Mouse (Mus musculus) kidney, postnatal 0 days (tissue): ENCODE data around the gene Gm28372. TPM values are rescaled to one million over a fixed set of nuclear protein-coding genes. Genes with fewer than 3 reads are reported as not detected.

ENCODE experiments used
- ATAC-seq: fragments of 200-750 bp; cut with Nextera tagmentation; replicated peaks from 2 replicates; pipeline ENCODE4 v1.8.0; 2017; ENCODE audit warnings: low read depth, moderate number of reproducible peaks, moderate TSS enrichment, moderate library complexity; ENCODE audit not compliant: low FRiP score
- DNase-seq: peaks from one replicate; pipeline ENCODE4 v3.0.0-alpha.2; 2016; ENCODE audit warnings: low spot score
- H3K27ac ChIP-seq: fragments of 300-500 bp; sonication (generic); 2 replicates; pipeline ENCODE4 v1.5.1; 2014; ENCODE audit warnings: mild to moderate bottlenecking
- H3K27me3 ChIP-seq: fragments of 300-500 bp; sonication (generic); 2 replicates; pipeline ENCODE4 v1.6.1; 2014; ENCODE audit warnings: low read length, mixed read lengths; ENCODE audit not compliant: insufficient read depth
- H3K36me3 ChIP-seq: fragments of 300-500 bp; sonication (generic); 2 replicates; pipeline ENCODE4 v1.6.1; 2014; ENCODE audit warnings: low read length, mixed read lengths; ENCODE audit not compliant: insufficient read depth
- H3K4me1 ChIP-seq: fragments of 300-500 bp; sonication (generic); replicated peaks from 2 replicates; pipeline ENCODE4 v1.6.1; 2014; ENCODE audit warnings: antibody characterized with exemption, low read length, mixed read lengths; ENCODE audit not compliant: insufficient read depth
- H3K4me2 ChIP-seq: fragments of 300-500 bp; sonication (generic); 2 replicates; pipeline ENCODE4 v1.6.1; 2014; ENCODE audit warnings: mild to moderate bottlenecking, low read length, moderate library complexity, mixed read lengths
- H3K4me3 ChIP-seq: fragments of 300-500 bp; sonication (generic); replicated peaks from 2 replicates; pipeline ENCODE4 v1.5.1; 2014; ENCODE audit warnings: low read depth, low read length
- H3K9ac ChIP-seq: fragments of 300-500 bp; sonication (generic); 2 replicates; pipeline ENCODE4 v1.6.1; 2014; ENCODE audit warnings: low read depth, low read length
- H3K9me3 ChIP-seq: fragments of 300-500 bp; sonication (generic); replicated peaks from 2 replicates; pipeline ENCODE4 v1.6.1; 2016; ENCODE audit warnings: low read length, inconsistent platforms, mixed read lengths
- CTCF ChIP-seq: IDR thresholded peaks from 2 replicates; pipeline ENCODE4 v1.5.1; 2016; ENCODE audit warnings: antibody characterized with exemption, low read depth, mild to moderate bottlenecking, moderate library complexity
- WGBS: fragments of 180-500 bp; shearing (Covaris S2); extraction: QIAGEN DNeasy Blood & Tissue Kit; methylation state at CpG from one replicate; pipeline ENCODE4 v1.1.7; 2014; 5-methylcytosine and 5-hydroxymethylcytosine counted together
- polyA plus RNA-seq: library from polyadenylated mRNA; unstranded; fragments of >200 nt; fragmentation: Nextera tagmentation; extraction: Ambion mirVana; gene quantifications from 2 replicates; pipeline ENCODE4 v1.2.1, GENCODE M21; 2015

Gene Gm28372
- polyA plus RNA-seq, 1 experiment from 2014 or later, result not detected

GRCm38 (mm10) chr2:130395696-130396095, 9.3 kb upstream of the Gm28372 start:
- H3K4me2 ChIP-seq, result no peak overlapping the region
- 90% methylated on average over 11 of the region's 11 CpGs for WGBS

GRCm38 (mm10) chr2:130397186-130397985, 7.7 kb upstream of the Gm28372 start, which contains the start of gene Cpxm1:
Cpxm1 (minus strand) TSS chr2:130397574.
- Histone ChIP-seq H3K9me3 (no peaks in the 10 kb centered on the region), H3K27me3 (no peaks in the 10 kb centered on the region; the same call in 1 of the 2 replicates), H3K4me2 (peak within 1 kb of the TSS; percentile 94), H3K27ac (no peak within 1 kb of the TSS; the same call in 1 of the 2 replicates), H3K4me1 (peaks cover 10% of the 10 kb centered on the region), H3K4me3 (peak within 1 kb of the TSS; percentile 65), H3K36me3 (no peaks in the 10 kb centered on the region), H3K9ac (peak within 1 kb of the TSS; percentile 71)
- DNase-seq (peak; percentile 81), ATAC-seq (peak; percentile 82)
- no peak for TF ChIP-seq CTCF
- WGBS, result under 1% methylated on average over 46 of the region's 53 CpGs

More at GRCm38 (mm10) chr2:130395696-130396095, 9.3 kb upstream of the Gm28372 start:
- no peak overlapping the region for H3K9ac ChIP-seq
- H3K27ac ChIP-seq, result no peak overlapping the region
- H3K36me3 ChIP-seq, result no peaks in the 10 kb centered on the region
- DNase-seq, result no peak
- H3K4me1 ChIP-seq, result peaks cover 10% of the 10 kb centered on the region
- TF ChIP-seq CTCF, result no peak
- no peak for ATAC-seq
- H3K4me3 ChIP-seq, result no peak overlapping the region
- H3K27me3 ChIP-seq, result no peaks in the 10 kb centered on the region; the same call in 1 of the 2 replicates
- no peaks in the 10 kb centered on the region for H3K9me3 ChIP-seq

GRCm38 (mm10) chr2:130398091-130398490, 6.9 kb upstream of the Gm28372 start:
- no peak overlapping the region for H3K27ac ChIP-seq
- H3K27me3 ChIP-seq, result no peaks in the 10 kb centered on the region; the same call in 1 of the 2 replicates
- no peak for TF ChIP-seq CTCF
- H3K9ac ChIP-seq, result peak overlapping the region; percentile 71; the same call in 1 of the 2 replicates
- H3K4me2 ChIP-seq, result peak overlapping the region; percentile 94
- no peak for DNase-seq
- H3K36me3 ChIP-seq, result no peaks in the 10 kb centered on the region
- H3K4me3 ChIP-seq, result peak overlapping the region; percentile 65
- no peak for ATAC-seq
- H3K4me1 ChIP-seq, result peaks cover 10% of the 10 kb centered on the region
- no peaks in the 10 kb centered on the region for H3K9me3 ChIP-seq
- WGBS, result 23% methylated on average over 8 of the region's 14 CpGs

DNA sequence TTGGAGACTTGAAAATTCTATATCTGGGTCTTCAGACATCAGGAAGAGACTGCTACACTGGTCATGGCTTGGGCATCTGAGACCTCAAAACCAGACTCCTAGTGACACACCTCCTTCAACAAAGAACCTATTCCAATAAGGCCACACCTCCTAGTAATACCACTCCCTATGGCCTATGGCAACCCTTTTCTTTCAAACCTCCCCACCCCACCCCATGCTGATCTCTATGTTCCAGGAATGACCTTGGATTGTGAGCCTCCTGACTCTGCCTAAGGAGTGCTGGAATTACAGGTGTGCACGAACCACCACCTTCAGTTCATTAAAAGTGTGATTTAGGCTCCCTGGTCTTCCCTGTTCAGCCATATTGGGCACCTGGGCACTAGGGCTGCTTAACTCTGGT, 5.0 kb upstream of the Gm28372 start:
- TF ChIP-seq CTCF, result no peak
- H3K4me3 ChIP-seq, result no peak overlapping the region
- no peak overlapping the region for H3K4me2 ChIP-seq
- H3K9me3 ChIP-seq, result no peaks in the 10 kb centered on the region
- no peaks in the 10 kb centered on the region for H3K36me3 ChIP-seq
- ATAC-seq (no peak), DNase-seq (no peak)
- WGBS, result 83% methylated on average over 1 of the region's 1 CpGs
- peaks cover 10% of the 10 kb centered on the region for H3K4me1 ChIP-seq
- H3K27me3 ChIP-seq, result no peaks in the 10 kb centered on the region; the same call in 1 of the 2 replicates
- H3K27ac ChIP-seq, result no peak overlapping the region
- H3K9ac ChIP-seq, result no peak overlapping the region

GRCm38 (mm10) chr2:130401891-130402290, 3.1 kb upstream of the Gm28372 start:
- Histone ChIP-seq H3K4me1 (peaks cover 10% of the 10 kb centered on the region), H3K4me3 (no peak overlapping the region), H3K36me3 (no peaks in the 10 kb centered on the region), H3K9me3 (no peaks in the 10 kb centered on the region), H3K9ac (no peak overlapping the region), H3K27ac (no peak overlapping the region), H3K27me3 (no peaks in the 10 kb centered on the region; the same call in 1 of the 2 replicates), H3K4me2 (no peak overlapping the region)
- ATAC-seq (no peak), DNase-seq (no peak)
- WGBS, result 78% methylated on average over 4 of the region's 4 CpGs
- no peak for TF ChIP-seq CTCF

DNA sequence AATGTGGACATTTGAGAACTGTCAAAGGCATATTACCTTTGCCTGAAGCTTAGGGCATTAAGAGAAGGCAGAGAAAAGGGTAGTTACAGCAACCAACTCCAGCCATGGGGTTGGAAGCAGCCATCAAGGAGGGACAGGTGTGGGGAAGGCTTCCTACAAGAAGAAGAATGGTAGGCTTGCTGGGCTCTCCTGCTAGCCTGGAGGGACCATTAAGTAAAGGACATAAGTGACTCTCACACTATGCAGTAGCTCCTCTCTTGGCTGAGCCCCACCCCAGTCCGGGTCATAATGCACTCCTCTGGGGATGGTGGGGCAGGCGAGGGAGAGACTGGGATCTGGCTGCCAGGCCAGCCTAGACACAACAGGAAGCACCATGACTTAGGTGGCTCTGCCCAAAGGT, 1.1 kb downstream of the Gm28372 start, which contains the start of gene Tmem239:
Tmem239 (plus strand) TSS at position 301 of the 400 bp plus-strand sequence.
- no peaks in the 10 kb centered on the region for H3K4me1 ChIP-seq
- H3K9me3 ChIP-seq, result no peaks in the 10 kb centered on the region
- WGBS, result 69% methylated on average over 2 of the region's 2 CpGs
- DNase-seq (no peak), ATAC-seq (no peak)
- no peaks in the 10 kb centered on the region for H3K27me3 ChIP-seq
- H3K36me3 ChIP-seq, result no peaks in the 10 kb centered on the region
- H3K4me2 ChIP-seq, result no peak within 1 kb of the TSS
- H3K4me3 ChIP-seq, result no peak within 1 kb of the TSS
- H3K9ac ChIP-seq, result no peak within 1 kb of the TSS
- TF ChIP-seq CTCF, result no peak
- no peak within 1 kb of the TSS for H3K27ac ChIP-seq
